Mouse (Mus musculus) heart, postnatal 10 days (tissue): ENCODE results near the gene Alox8. TPM values are rescaled to one million over a fixed set of nuclear protein-coding genes. Genes with fewer than 3 reads are reported as not detected.
A peak's percentile ranks its signal among the peaks of the same experiment; 100 is the strongest.

Experiments used
- DNase-seq, 2 experiments: peaks; one replicate each; pipeline ENCODE4 v3.0.0; 2021
- intact Hi-C: fragments of 180-260 bp; cut with DNase I; formaldehyde crosslinking; loops from one replicate; pipeline ENCODE4 v1.15.1; 2025
- total RNA-seq, 2 experiments: library from RNA; stranded (reverse); gene quantifications; 2 replicates each; pipeline ENCODE4 v1.2.3; 2021

Alox8 gene
- 1 to 10 TPM; 2.0 to 2.2 TPM for total RNA-seq

GRCm38 (mm10) chr11:69197743-69198142 is at the start of gene Alox8:
Gene Alox8, minus strand, starts transcription at chr11:69197843.
- DNase-seq: no peak
- intact Hi-C loops: no loop called here

GRCm38 (mm10) chr11:69245643-69246042 is 48.0 kb upstream of the Alox8 start:
- intact Hi-C loops: loop anchor here (1.0 to 5.0 kb wide), 2 partner anchors 52 to 173 kb away; partner anchors contain the start of gene Tmem107
- DNase-seq: peak; percentile 60 to 66

GRCm38 (mm10) chr11:69244911-69245310 is 47.3 kb upstream of the Alox8 start:
- DNase-seq: peak; percentile 69 to 84
- intact Hi-C loops: loop anchor here (1.0 to 5.0 kb wide), 2 partner anchors 52 to 173 kb away; partner anchors contain the start of gene Tmem107

GRCm38 (mm10) chr11:69236926-69237260 is 39.2 kb upstream of the Alox8 start, which contains the start of gene Gucy2e:
Gene Gucy2e, minus strand, starts transcription at chr11:69237036.
- no peak for DNase-seq
- intact Hi-C loops: no loop called here

- intact Hi-C loops: no loop called here
- DNase-seq: no peak
Observed at GRCm38 (mm10) chr11:69236061-69236925, 38.6 kb upstream of the Alox8 start.

- DNase-seq: peak; percentile 25 to 45
- intact Hi-C loops: no loop called here
Observed at GRCm38 (mm10) chr11:69235285-69236060, 37.8 kb upstream of the Alox8 start.

- no peak for DNase-seq
- intact Hi-C loops: no loop called here
Observed at GRCm38 (mm10) chr11:69233141-69233540, 35.5 kb upstream of the Alox8 start.

- DNase-seq: no peak
- intact Hi-C loops: no loop called here
Observed at GRCm38 (mm10) chr11:69230420-69230819, 32.8 kb upstream of the Alox8 start.

- DNase-seq: no peak
- intact Hi-C loops: no loop called here
Observed at GRCm38 (mm10) chr11:69225715-69226114, 28.1 kb upstream of the Alox8 start.

GRCm38 (mm10) chr11:69223101-69223500 is 25.5 kb upstream of the Alox8 start:
- intact Hi-C loops: no loop called here
- peak; percentile 31 to 41 for DNase-seq

GRCm38 (mm10) chr11:69221070-69221469 is 23.4 kb upstream of the Alox8 start:
- intact Hi-C loops: no loop called here

GRCm38 (mm10) chr11:69218661-69219060 is 21.0 kb upstream of the Alox8 start:
- intact Hi-C loops: no loop called here
- DNase-seq: no peak

More at GRCm38 (mm10) chr11:69221070-69221469, 23.4 kb upstream of the Alox8 start:
- DNase-seq: peak; percentile 72 to 76

GRCm38 (mm10) chr11:69217411-69217810 is 19.8 kb upstream of the Alox8 start:
- intact Hi-C loops: no loop called here
- no peak for DNase-seq

- intact Hi-C loops: no loop called here
- no peak for DNase-seq
Observed at GRCm38 (mm10) chr11:69211431-69211830, 13.8 kb upstream of the Alox8 start.

- intact Hi-C loops: no loop called here
- DNase-seq: no peak
Observed at GRCm38 (mm10) chr11:69202469-69203230, 5.0 kb upstream of the Alox8 start.

- intact Hi-C loops: no loop called here
- DNase-seq: no peak
Observed at GRCm38 (mm10) chr11:69200231-69200630, 2.6 kb upstream of the Alox8 start.

GRCm38 (mm10) chr11:69199251-69199650 is 1.6 kb upstream of the Alox8 start:
- intact Hi-C loops: no loop called here
- no peak for DNase-seq

- intact Hi-C loops: no loop called here
Observed at GRCm38 (mm10) chr11:69197194-69197593, 449 bp downstream of the Alox8 start.

GRCm38 (mm10) chr11:69196766-69197165 is 877 bp downstream of the Alox8 start:
- intact Hi-C loops: no loop called here

More at GRCm38 (mm10) chr11:69197194-69197593, 449 bp downstream of the Alox8 start:
- no peak for DNase-seq

GRCm38 (mm10) chr11:69192840-69193239 is 4.8 kb downstream of the Alox8 start:
- peak; percentile 35 to 64 for DNase-seq
- intact Hi-C loops: loop anchor here (1.0 to 5.0 kb wide), 2 partner anchors 52 to 194 kb away; no protein-coding TSS in a partner anchor

More at GRCm38 (mm10) chr11:69196766-69197165, 877 bp downstream of the Alox8 start:
- DNase-seq: peak in 1 of 2 experiments; percentile 22
